Mouse (Mus musculus): ENCODE measurements around the gene Smc2. TPM values are rescaled to one million over a fixed set of nuclear protein-coding genes. Genes with fewer than 3 reads are reported as not detected.

Smc2 gene
- polyA plus RNA-seq, 1 experiment from 2014 or later = 171 TPM

DNA sequence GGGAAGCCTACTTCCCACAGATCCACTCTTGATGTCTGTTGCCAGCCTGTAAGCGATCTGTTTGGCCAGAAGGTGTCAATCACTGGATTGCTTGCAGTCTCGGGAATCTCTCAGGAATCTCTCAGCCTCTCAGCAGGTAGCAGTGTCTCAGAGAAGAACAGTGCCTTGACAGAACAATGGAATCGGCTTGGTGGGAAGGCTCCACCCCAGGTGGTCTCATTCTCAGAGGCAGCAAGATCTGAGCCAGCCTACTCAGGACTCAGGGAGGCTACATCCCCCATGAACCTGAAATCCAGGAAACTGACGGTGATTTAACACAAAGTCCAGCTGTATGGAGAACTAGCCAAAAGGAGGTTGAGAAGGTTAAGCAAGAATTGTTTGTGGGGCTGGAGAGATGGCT lies 78.5 kb downstream of the Smc2 start:
- 22% methylated on average over 4 of the region's 4 CpGs for WGBS (ENCODE audit: insufficient replicate concordance)
- H3K27ac ChIP-seq (replicated peaks) = no peak overlapping the region
- H3K4me2 ChIP-seq = no peak overlapping the region
- H3K9ac ChIP-seq = no peak overlapping the region
- no peaks in the 10 kb centered on the region for H3K4me1 ChIP-seq (replicated peaks)
- no peak for ATAC-seq (ENCODE audit: insufficient read depth)
- no peaks in the 10 kb centered on the region for H3K27me3 ChIP-seq
- no peak overlapping the region for H3K4me3 ChIP-seq (replicated peaks)
- no peaks in the 10 kb centered on the region for H3K36me3 ChIP-seq (replicated peaks)
- no peaks in the 10 kb centered on the region for H3K9me3 ChIP-seq (replicated peaks)

DNA sequence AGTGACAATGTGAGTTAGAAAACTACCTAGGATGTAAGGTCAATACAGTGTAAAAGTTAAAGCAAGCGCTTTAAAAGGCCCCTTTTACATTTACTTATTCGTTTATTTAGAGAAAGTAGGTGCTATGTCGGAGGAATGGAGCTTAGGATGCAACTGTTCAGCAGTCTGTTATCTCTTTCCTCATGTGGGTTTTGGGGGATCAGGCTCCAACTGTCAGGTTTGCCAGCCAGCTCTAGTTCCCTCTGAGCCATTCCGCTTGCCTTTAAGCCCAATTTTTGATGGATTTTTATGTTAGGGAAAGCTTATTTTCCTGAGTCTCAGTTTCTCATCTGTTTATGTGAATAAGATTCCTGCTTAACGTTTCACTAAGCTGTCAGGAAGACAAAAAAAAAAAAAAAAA lies 80.3 kb downstream of the Smc2 start:
- Histone ChIP-seq H3K27me3 (no peaks in the 10 kb centered on the region), H3K9ac (no peak overlapping the region), H3K4me2 (no peak overlapping the region), H3K4me3 (replicated peaks) (no peak overlapping the region), H3K36me3 (replicated peaks) (no peaks in the 10 kb centered on the region), H3K4me1 (replicated peaks) (no peaks in the 10 kb centered on the region), H3K27ac (replicated peaks) (no peak overlapping the region), H3K9me3 (replicated peaks) (no peaks in the 10 kb centered on the region)
- 54% methylated on average over 5 of the region's 5 CpGs for WGBS (ENCODE audit: insufficient replicate concordance)
- ATAC-seq (ENCODE audit: insufficient read depth) = no peak

DNA sequence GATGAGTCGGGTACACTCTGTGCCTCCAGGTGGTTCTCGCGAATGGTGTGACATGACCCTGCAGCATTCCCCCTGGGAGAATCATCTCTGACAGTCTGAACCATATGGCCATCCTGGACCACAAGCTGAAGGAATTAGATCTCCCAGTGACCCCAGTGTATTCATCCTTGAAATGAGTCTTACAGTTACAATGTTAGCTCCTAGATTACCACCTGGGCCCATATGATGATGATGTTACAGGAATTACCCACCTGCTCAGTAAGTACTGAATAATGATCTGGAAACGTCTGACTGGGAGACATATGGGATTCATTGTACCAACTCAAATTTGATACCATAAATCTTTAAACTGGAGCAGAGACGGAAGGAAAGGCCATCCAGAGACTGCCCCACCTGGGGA lies 87.4 kb downstream of the Smc2 start:
- no peaks in the 10 kb centered on the region for H3K36me3 ChIP-seq (replicated peaks)
- no peak for ATAC-seq (ENCODE audit: insufficient read depth)

DNA sequence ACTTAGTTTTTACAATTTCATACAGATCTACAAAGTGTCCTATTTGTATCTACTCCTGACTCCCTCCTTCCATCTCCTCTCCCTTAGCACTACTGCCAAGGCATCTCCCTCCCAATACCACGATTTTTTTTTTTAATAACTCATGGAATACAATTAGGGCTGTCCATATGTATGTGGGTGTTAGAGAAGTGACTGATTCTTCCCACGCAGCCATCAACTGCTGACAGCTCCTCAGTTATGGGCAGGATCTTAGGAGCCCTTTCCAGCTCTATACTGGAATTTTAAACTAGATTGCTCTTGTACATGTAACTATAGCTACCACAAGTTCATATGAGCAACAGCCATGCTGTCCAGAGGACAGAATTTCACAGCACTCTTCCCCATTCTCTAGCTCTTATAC lies 91.6 kb downstream of the Smc2 start:
- 39% methylated on average over 2 of the region's 2 CpGs for whole genome bisulfite sequencing (ENCODE audit: insufficient replicate concordance)
- Histone ChIP-seq H3K4me3 (replicated peaks) (no peak overlapping the region), H3K27ac (replicated peaks) (no peak overlapping the region), H3K9me3 (replicated peaks) (no peaks in the 10 kb centered on the region), H3K4me2 (no peak overlapping the region), H3K4me1 (replicated peaks) (no peaks in the 10 kb centered on the region), H3K36me3 (replicated peaks) (no peaks in the 10 kb centered on the region), H3K9ac (no peak overlapping the region), H3K27me3 (no peaks in the 10 kb centered on the region)
- ATAC-seq (ENCODE audit: insufficient read depth) = no peak

More for the DNA sequence above, 87.4 kb downstream of the Smc2 start:
- H3K4me3 ChIP-seq (replicated peaks) = no peak overlapping the region
- H3K27me3 ChIP-seq = no peaks in the 10 kb centered on the region
- no peaks in the 10 kb centered on the region for H3K9me3 ChIP-seq (replicated peaks)
- 61% methylated on average over 5 of the region's 5 CpGs for WGBS (ENCODE audit: insufficient replicate concordance)
- no peaks in the 10 kb centered on the region for H3K4me1 ChIP-seq (replicated peaks)
- H3K4me2 ChIP-seq = no peak overlapping the region
- H3K9ac ChIP-seq = no peak overlapping the region
- no peak overlapping the region for H3K27ac ChIP-seq (replicated peaks)

Other genes with a start within 250 kb of the Smc2 start
- 0.52 and 1.5 TPM in 2 replicates for gene Vma21-ps, start 58.0 kb downstream of the Smc2 start, polyA plus RNA-seq (2015; fragmentation: Nextera tagmentation; extraction: Ambion mirVana)
- not detected in 2 replicates for gene Toporsl, start 157.0 kb downstream of the Smc2 start, polyA plus RNA-seq (2015; fragmentation: Nextera tagmentation; extraction: Ambion mirVana)

All from liver, embryonic 15.5 days (tissue).